In the genomic region with DNA sequence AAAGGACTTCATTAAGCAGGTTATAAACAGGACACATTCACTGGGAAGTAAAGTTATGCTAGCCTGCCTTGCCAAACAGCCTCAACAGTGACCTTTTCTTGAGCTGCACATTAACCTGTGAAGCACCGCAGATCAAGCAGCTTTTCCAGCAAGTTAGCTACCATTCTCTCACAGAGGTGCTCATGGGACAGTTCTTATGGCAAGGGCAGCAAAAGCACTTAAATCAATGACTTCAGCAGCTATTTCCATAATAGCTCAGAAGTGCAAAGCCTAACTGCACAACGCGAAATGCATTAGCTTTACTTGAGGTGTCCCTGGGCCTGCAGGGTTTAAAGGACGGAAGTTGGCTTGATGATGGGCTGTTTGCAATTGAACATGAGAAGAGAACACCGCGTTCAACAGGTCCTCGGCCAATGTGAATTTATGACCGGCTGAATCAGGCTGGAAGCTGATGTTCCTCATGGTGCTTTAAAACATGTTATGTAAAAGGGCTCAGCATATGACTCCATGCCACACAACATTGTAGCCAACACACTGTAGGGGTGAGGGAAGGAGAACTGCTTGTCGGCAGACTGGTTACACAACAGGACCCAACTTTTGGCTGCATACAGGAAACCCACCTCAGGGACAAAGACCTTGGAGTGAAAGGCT, we compare ENCODE assay signal across 11 mouse cellular contexts.
"Had no signal": no experiment of that assay in that cellular context is flagged by ENCODE, and none has a peak within 500 bp of the region (broad histone marks: within the 10 kb centered on the region; RNA-seq: fewer than 3 reads in every experiment).

No protein-coding gene starts in this region.

- H3K36me3 ChIP-seq: intestine, embryonic 15.5 days; limb, embryonic 10.5 days; liver, embryonic 15.5 days; neural tube, embryonic 12.5 days had no signal

- H3K4me1 ChIP-seq: intestine, embryonic 15.5 days; limb, embryonic 10.5 days; liver, embryonic 15.5 days; neural tube, embryonic 12.5 days had no signal

- H3K27me3 ChIP-seq: intestine, embryonic 15.5 days; liver, embryonic 15.5 days; neural tube, embryonic 12.5 days had no signal

- DNase-seq: lung, adult 2 months; lung, postnatal 36 days; midbrain, embryonic 14.5 days; spleen, adult 18-20 months; thymus, adult 18-20 months; thymus, postnatal 25 days had no signal

- H3K4me3 ChIP-seq: intestine, embryonic 15.5 days; left cerebral cortex, adult 2 months; limb, embryonic 10.5 days; liver, embryonic 15.5 days; neural tube, embryonic 12.5 days had no signal

- H3K27ac ChIP-seq: intestine, embryonic 15.5 days; left cerebral cortex, adult 2 months; limb, embryonic 10.5 days; liver, embryonic 15.5 days; neural tube, embryonic 12.5 days had no signal
